Mouse (Mus musculus): ENCODE measurements around the gene Pde8a.
A peak's percentile ranks its signal among the peaks of the same experiment; 100 is the strongest.

Gene Pde8a

GRCm38 (mm10) chr7:81339783-81340182, 126.4 kb downstream of the Pde8a start:
- DNase-seq = peak; percentile 62 to 84

- DNase-seq = peak; percentile 34 to 39
Observed at GRCm38 (mm10) chr7:81341563-81341962, 128.2 kb downstream of the Pde8a start.

GRCm38 (mm10) chr7:81342356-81343094, 129.1 kb downstream of the Pde8a start:
- DNase-seq = peak; percentile 36 to 46

GRCm38 (mm10) chr7:81343316-81343715, 129.9 kb downstream of the Pde8a start:
- DNase-seq = peak in 1 of 2 experiments; percentile 62

GRCm38 (mm10) chr7:81343831-81344230, 130.4 kb downstream of the Pde8a start:
- no peak for DNase-seq

- peak; percentile 94 to 97 for DNase-seq
Observed at GRCm38 (mm10) chr7:81344544-81345446, 131.4 kb downstream of the Pde8a start, which contains the start of gene Rps17. Rps17 (minus strand) TSS chr7:81345254.

GRCm38 (mm10) chr7:81345447-81346170, 132.2 kb downstream of the Pde8a start:
- DNase-seq = no peak

GRCm38 (mm10) chr7:81348206-81348605, 134.8 kb downstream of the Pde8a start:
- DNase-seq = no peak

GRCm38 (mm10) chr7:81351826-81352225, 138.4 kb downstream of the Pde8a start:
- DNase-seq = no peak

- no peak for DNase-seq
Observed at GRCm38 (mm10) chr7:81355746-81356145, 142.3 kb downstream of the Pde8a start.

- no peak for DNase-seq
Observed at GRCm38 (mm10) chr7:81356360-81356759, 143.0 kb downstream of the Pde8a start.

- no peak for DNase-seq
Observed at GRCm38 (mm10) chr7:81356975-81357374, 143.6 kb downstream of the Pde8a start.

- DNase-seq = no peak
Observed at GRCm38 (mm10) chr7:81367946-81368345, 154.6 kb downstream of the Pde8a start.

- no peak for DNase-seq
Observed at GRCm38 (mm10) chr7:81369724-81370123, 156.3 kb downstream of the Pde8a start.

GRCm38 (mm10) chr7:81371811-81372210, 158.4 kb downstream of the Pde8a start:
- no peak for DNase-seq

- DNase-seq = peak in 1 of 2 experiments; percentile 17
Observed at GRCm38 (mm10) chr7:81372337-81372920, 159.0 kb downstream of the Pde8a start.

- DNase-seq = no peak
Observed at GRCm38 (mm10) chr7:81379363-81379762, 166.0 kb downstream of the Pde8a start.

Data from kidney, postnatal 36 days (tissue).